Mouse (Mus musculus): ENCODE measurements around the gene Rps11.

- no peak for TF ChIP-seq ZNF384 (IDR thresholded peaks at IDR 0.05; ENCODE audit: low read depth, low read length)
- TF ChIP-seq HCFC1 (IDR thresholded peaks at IDR 0.05; ENCODE audit: borderline replicate concordance, insufficient read depth, low read length) = no peak
- no peak for TF ChIP-seq CHD2 (IDR thresholded peaks at IDR 0.05; ENCODE audit: low read depth, low read length)
- TF ChIP-seq ZC3H11A (IDR thresholded peaks at IDR 0.05; ENCODE audit: borderline replicate concordance, low read depth, low read length) = no peak
Measured at GRCm38 (mm10) chr7:45091001-45091990, 32.9 kb downstream of the Rps11 start.

All from ES-E14 (cell line).